Mouse (Mus musculus) embryonic facial prominence, embryonic 13.5 days (tissue): ENCODE results near the gene Bcl3. TPM values are rescaled to one million over a fixed set of nuclear protein-coding genes. Genes with fewer than 3 reads are reported as not detected.

ENCODE experiments used
- ATAC-seq: fragments of 200-750 bp; cut with Nextera tagmentation; 2 replicates; pipeline ENCODE4 v1.8.0; 2017; ENCODE audit warnings: low read depth; ENCODE audit not compliant: insufficient number of reproducible peaks, insufficient read depth, low FRiP score, low TSS enrichment
- H3K27ac ChIP-seq: fragments of 300-500 bp; sonication (generic); 2 replicates; pipeline ENCODE4 v1.5.1; 2015; ENCODE audit warnings: moderate library complexity, mild to moderate bottlenecking, inconsistent platforms
- H3K27me3 ChIP-seq: fragments of 300-500 bp; sonication (generic); 2 replicates; pipeline ENCODE4 v1.6.1; 2015; ENCODE audit warnings: mild to moderate bottlenecking, inconsistent platforms
- H3K36me3 ChIP-seq: fragments of 300-500 bp; sonication (generic); 2 replicates; pipeline ENCODE4 v1.6.1; 2015; ENCODE audit warnings: mild to moderate bottlenecking, inconsistent platforms
- H3K4me1 ChIP-seq: fragments of 300-500 bp; sonication (generic); 2 replicates; pipeline ENCODE4 v1.6.1; 2015; ENCODE audit warnings: inconsistent platforms
- H3K4me2 ChIP-seq: fragments of 300-500 bp; sonication (generic); 2 replicates; pipeline ENCODE4 v1.6.1; 2015; ENCODE audit warnings: moderate library complexity, mild to moderate bottlenecking, inconsistent platforms
- H3K4me3 ChIP-seq: fragments of 300-500 bp; sonication (generic); 2 replicates; pipeline ENCODE4 v1.5.1; 2015; ENCODE audit warnings: mild to moderate bottlenecking, inconsistent platforms
- H3K9ac ChIP-seq: fragments of 300-500 bp; sonication (generic); 2 replicates; pipeline ENCODE4 v1.6.1; 2015; ENCODE audit warnings: mild to moderate bottlenecking, inconsistent platforms
- H3K9me3 ChIP-seq: fragments of 300-500 bp; sonication (generic); 2 replicates; pipeline ENCODE4 v1.6.1; 2016; ENCODE audit warnings: inconsistent platforms
- WGBS: fragments of 180-500 bp; shearing (Covaris S2); methylation state at CpG from one replicate; pipeline ENCODE4 v1.1.7; 2015; ENCODE audit warnings: mixed read lengths; 5-methylcytosine and 5-hydroxymethylcytosine counted together
- polyA plus RNA-seq: library from polyadenylated mRNA; unstranded; fragments of >200 nt; fragmentation: Nextera tagmentation; extraction: Ambion mirVana; gene quantifications from 2 replicates; pipeline ENCODE4 v1.2.1, GENCODE M21; 2015

Gene Bcl3
- 2.2 and 3.6 TPM in 2 replicates for polyA plus RNA-seq

DNA sequence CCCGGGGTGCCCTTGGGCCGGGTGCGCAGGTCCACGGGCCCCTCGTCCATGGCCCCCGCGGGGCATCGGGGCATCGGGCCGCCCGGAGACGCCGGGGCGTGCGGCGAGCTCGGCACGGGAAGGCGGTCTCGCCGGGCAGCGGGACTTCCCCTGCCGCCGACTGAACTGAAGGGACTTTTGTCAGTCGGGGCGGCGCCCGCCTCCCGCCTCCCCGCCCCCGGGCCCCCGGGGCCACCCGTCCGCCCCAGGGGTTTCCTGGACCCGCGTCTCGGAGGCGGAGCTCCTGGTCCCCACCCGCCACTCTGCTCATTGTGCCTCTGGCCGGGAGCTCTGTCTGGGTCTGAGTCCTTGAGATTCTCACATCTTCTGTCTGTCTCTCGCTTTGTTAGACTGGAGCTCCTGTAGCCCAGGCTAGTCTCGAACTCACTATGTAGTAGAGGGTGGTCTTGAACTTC, at the start of gene Bcl3:
Gene Bcl3 (minus strand): TSS at position 167 of the 455 bp plus-strand sequence.
- 1% methylated on average over 41 of the region's 42 CpGs for WGBS
- Histone ChIP-seq H3K4me3 (peak within 1 kb of the TSS; percentile 51), H3K27me3 (peaks cover 26% of the 10 kb centered on the region), H3K9me3 (0 out of 2 replicates have a peak, but pooled peaks cover 5% of the 10 kb centered on the region), H3K36me3 (no peaks in the 10 kb centered on the region), H3K4me1 (peaks cover 43% of the 10 kb centered on the region), H3K27ac (peak within 1 kb of the TSS; percentile 92), H3K9ac (peak within 1 kb of the TSS; percentile 75), H3K4me2 (peak within 1 kb of the TSS; percentile 77)
- no peak for ATAC-seq

DNA sequence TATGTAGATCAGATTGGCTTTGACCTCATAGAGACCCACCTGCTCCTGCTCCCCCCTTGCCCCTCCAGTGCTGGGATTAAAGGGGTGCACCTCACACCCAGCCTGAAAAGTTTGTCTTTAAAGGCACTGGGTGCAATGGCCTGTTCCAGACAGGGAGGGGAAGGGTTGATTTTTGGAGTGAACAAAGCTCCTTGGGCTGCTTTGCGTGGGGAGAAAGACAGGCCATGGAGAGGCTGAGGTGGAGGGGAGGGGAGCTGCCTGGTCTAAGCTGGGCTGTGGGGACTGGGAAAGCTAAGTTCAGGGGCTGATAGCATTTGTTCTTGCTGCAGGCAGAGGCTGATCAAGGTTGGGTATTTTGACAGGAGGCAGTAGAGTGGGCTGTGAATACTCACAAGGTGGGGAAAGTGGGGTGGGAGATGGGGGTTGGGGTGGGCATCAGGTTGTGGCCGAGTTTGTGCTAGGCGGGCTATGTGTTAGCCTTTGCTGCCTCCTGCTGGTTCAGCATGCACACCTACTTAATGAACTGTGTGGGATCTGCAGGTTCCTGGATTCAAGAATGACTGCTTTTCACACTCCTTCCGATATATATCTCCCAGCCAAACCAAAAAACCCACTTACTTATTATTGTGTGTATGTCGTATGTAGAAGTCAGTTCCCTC, 49.5 kb upstream of the Bcl3 start:
- Histone ChIP-seq H3K27me3 (no peaks in the 10 kb centered on the region), H3K9ac (no peak overlapping the region), H3K9me3 (no peaks in the 10 kb centered on the region), H3K36me3 (no peaks in the 10 kb centered on the region), H3K4me1 (no peaks in the 10 kb centered on the region), H3K27ac (no peak overlapping the region), H3K4me2 (no peak overlapping the region), H3K4me3 (no peak overlapping the region)
- 46% methylated on average over 5 of the region's 5 CpGs for WGBS
- ATAC-seq = no peak

DNA sequence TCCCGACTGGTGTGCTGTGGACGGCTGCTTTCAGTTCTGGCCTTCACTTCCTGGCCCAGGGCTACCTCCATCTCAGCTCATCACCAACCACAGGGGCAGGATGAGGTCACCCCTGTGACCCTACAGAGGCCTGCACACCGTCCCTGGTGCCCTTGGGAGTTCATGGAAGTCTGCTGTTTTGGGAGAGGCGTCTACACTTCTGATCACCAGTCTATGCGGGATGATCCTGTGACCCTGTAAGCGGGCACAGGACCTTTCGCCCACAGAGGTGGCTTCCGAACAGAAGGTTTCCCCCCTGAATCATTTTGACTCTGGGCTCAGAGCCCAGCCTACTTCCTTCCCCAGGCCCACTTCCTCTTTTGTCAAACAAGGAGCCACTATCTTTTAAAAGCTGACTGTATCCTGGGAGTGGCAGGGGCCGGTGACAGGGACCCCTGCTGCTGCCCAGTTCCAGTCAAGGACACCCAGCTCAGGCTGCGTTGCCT, 48.6 kb upstream of the Bcl3 start:
- no peak overlapping the region for H3K4me2 ChIP-seq
- no peaks in the 10 kb centered on the region for H3K27me3 ChIP-seq
- H3K27ac ChIP-seq = no peak overlapping the region
- ATAC-seq = no peak
- H3K4me3 ChIP-seq = no peak overlapping the region
- H3K4me1 ChIP-seq = no peaks in the 10 kb centered on the region
- 0 out of 2 replicates have a peak overlapping the region, but pooled peaks have one; percentile 37 for H3K9ac ChIP-seq
- no peaks in the 10 kb centered on the region for H3K9me3 ChIP-seq
- H3K36me3 ChIP-seq = no peaks in the 10 kb centered on the region
- WGBS = 49% methylated on average over 10 of the region's 10 CpGs

DNA sequence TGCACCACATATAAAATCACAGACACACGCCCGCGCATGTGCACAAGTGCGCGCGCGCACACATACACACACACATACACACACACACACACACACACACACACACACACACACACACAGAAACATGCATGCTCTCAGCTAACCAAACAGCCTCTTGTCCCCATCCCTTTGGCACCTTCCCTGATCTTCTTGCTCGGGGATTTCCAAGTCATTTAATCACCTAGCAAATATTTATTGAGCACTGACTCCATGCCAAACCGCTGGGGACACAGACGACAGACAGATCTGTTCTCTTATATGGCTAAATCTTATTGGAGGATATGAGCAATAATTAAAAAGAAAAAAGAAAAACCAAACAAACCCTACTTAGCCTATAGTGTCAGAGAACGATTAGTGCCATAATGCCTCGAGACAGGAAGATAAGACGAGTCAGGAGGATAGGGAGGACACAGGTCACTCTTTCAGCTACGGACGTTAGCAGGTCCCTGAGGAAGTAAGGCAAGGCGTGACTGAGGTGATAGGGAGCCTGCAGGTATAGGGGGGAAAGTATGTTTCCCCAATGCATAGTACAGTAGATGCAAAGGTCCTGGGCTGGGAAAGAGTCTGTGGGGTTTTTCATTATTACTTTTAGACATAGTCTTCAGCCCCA, 45.3 kb upstream of the Bcl3 start:
- no peak for ATAC-seq
- no peak overlapping the region for H3K27ac ChIP-seq
- H3K4me1 ChIP-seq = no peaks in the 10 kb centered on the region
- no peak overlapping the region for H3K4me3 ChIP-seq
- 87% methylated on average over 16 of the region's 16 CpGs for WGBS
- H3K9me3 ChIP-seq = no peaks in the 10 kb centered on the region
- no peak overlapping the region for H3K9ac ChIP-seq
- H3K27me3 ChIP-seq = no peaks in the 10 kb centered on the region
- no peak overlapping the region for H3K4me2 ChIP-seq
- no peaks in the 10 kb centered on the region for H3K36me3 ChIP-seq

DNA sequence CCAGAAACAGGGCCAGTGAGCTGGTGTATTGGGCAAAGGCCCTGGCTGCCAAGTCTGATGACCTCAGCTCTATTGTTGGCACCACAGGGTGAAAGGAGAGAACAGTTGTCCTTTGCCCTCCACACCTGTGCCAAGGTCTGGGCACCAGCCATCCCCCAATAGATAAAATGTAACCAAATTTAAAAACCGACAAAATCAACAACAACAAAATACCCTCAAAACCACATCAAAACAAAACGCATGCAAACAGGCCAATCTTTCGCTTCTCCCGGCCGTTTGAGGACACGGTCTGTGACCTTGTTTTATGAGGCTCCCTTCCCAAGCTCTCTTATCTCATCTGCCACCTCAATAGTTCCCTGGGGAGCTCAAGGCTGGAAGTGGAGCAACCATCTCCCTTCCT, 43.9 kb upstream of the Bcl3 start:
- H3K9ac ChIP-seq = no peak overlapping the region
- no peaks in the 10 kb centered on the region for H3K4me1 ChIP-seq
- H3K4me3 ChIP-seq = no peak overlapping the region
- H3K9me3 ChIP-seq = no peaks in the 10 kb centered on the region
- ATAC-seq = no peak
- H3K27me3 ChIP-seq = no peaks in the 10 kb centered on the region
- no peaks in the 10 kb centered on the region for H3K36me3 ChIP-seq
- no peak overlapping the region for H3K4me2 ChIP-seq
- 89% methylated on average over 6 of the region's 6 CpGs for WGBS
- H3K27ac ChIP-seq = no peak overlapping the region

DNA sequence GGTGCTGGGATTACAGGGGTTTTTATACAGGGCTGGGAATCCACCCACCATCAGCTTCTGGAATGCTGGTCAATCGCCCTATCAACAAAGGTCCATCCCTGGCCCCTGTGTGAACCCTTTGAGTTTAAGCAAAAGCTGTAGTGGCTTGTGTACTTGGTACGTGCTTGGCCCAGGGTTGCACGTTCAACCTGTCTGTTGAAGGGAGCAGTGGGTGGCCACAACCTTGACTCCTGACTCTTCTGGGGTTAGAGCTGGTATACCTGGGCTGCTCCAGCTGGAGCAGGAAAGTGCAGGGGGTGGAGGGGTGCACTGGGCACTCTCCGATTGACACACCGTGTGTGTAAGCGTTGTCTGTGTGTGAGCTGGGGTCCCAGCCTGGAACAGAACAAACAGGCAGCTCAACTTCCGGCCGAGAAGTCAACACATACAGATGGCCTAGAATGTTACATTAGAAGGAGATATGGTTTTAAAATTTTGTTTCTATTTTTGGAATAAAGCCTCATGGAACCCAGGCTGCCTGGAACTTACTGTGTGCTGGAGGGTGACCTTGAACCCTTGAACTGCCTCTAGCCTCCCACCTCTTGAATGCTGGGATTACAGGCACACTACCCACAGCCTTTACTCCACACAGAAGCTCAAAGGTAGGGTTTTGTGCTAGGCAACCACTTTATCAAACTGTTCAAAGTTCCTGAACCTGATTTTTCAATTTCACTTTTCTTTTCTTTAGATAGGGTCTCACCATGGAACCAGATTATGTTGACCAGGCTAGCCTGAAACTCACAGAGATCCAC, 42.9 kb upstream of the Bcl3 start:
- Histone ChIP-seq H3K36me3 (no peaks in the 10 kb centered on the region), H3K9ac (no peak overlapping the region), H3K4me3 (no peak overlapping the region), H3K4me2 (no peak overlapping the region), H3K27me3 (no peaks in the 10 kb centered on the region), H3K27ac (no peak overlapping the region), H3K9me3 (no peaks in the 10 kb centered on the region), H3K4me1 (no peaks in the 10 kb centered on the region)
- 78% methylated on average over 8 of the region's 8 CpGs for WGBS
- ATAC-seq = no peak

DNA sequence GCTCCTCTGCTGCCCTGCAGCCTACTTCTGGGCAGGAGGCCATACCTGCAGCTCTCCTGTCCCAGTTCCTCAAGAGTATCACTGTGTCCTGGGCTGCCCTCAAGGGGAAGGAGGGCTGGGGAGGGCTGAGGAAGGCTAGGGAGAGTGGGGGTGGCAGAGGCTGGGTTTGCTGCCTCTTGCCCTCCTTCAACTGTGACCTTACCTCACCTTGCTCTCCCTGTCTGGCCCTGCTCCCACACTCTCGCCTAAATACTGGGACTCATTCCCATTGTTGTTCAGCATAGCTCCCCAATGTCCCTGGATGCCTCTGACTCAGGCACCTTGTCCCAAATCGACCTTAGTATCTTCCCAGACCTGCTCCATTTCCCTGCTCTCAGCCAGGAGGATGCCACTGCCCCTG, 41.7 kb upstream of the Bcl3 start:
- H3K27ac ChIP-seq = no peak overlapping the region
- no peaks in the 10 kb centered on the region for H3K4me1 ChIP-seq
- no peak for ATAC-seq
- H3K4me3 ChIP-seq = no peak overlapping the region
- no peak overlapping the region for H3K4me2 ChIP-seq
- no peaks in the 10 kb centered on the region for H3K36me3 ChIP-seq
- H3K27me3 ChIP-seq = no peaks in the 10 kb centered on the region
- no peaks in the 10 kb centered on the region for H3K9me3 ChIP-seq
- H3K9ac ChIP-seq = no peak overlapping the region
- WGBS = 38% methylated on average over 2 of the region's 2 CpGs

DNA sequence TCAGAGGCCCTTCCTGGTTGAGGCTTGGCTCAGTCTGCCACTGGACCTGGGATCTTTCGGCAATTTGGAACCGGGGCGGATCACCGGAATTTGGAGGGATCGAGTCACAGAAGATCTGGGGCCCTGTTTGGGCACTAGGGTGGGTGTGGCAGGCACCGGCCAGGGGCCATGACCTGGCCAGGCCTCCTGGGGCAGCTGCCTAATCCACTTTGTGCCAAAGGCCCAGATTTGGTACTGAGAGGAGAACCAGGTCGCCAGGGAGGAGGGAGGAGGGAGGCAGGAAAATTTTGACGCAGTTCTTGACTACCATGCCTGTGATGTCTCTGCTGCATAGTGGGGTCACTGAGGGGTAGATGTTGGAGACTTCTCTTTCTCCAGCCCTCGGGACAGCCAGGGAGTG, 38.6 kb upstream of the Bcl3 start, which contains the start of gene Ceacam16:
Gene Ceacam16 (minus strand): TSS at position 101 of the 400 bp plus-strand sequence.
- Histone ChIP-seq H3K9me3 (no peaks in the 10 kb centered on the region), H3K27ac (no peak within 1 kb of the TSS), H3K9ac (no peak within 1 kb of the TSS), H3K36me3 (no peaks in the 10 kb centered on the region), H3K4me3 (no peak within 1 kb of the TSS), H3K27me3 (no peaks in the 10 kb centered on the region), H3K4me2 (no peak within 1 kb of the TSS), H3K4me1 (no peaks in the 10 kb centered on the region)
- ATAC-seq = no peak
- 78% methylated on average over 9 of the region's 9 CpGs for WGBS

DNA sequence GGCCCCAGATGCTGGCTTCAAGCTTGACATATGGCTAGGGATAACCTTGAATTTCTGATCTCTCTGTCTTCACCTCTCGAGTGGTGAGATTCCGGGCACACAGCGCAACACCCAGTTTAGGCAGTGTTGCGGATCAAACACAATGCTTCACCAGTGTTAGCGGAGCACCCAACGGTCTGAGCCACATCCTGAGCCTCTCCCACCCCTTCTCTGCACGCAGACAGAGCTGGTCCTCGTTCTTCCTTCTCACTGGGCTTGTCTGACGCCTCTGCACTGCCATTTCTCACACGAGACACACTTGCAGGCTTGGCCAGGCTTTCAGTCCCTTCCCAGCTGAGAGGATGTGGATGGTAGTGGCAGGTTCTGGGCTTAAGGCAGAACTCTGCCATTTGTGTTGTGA, 37.2 kb upstream of the Bcl3 start:
- H3K27ac ChIP-seq = no peak overlapping the region
- WGBS = 77% methylated on average over 10 of the region's 10 CpGs
- ATAC-seq = no peak
- H3K4me3 ChIP-seq = no peak overlapping the region
- no peaks in the 10 kb centered on the region for H3K27me3 ChIP-seq
- H3K4me2 ChIP-seq = no peak overlapping the region
- H3K36me3 ChIP-seq = no peaks in the 10 kb centered on the region
- H3K9me3 ChIP-seq = no peaks in the 10 kb centered on the region
- H3K4me1 ChIP-seq = no peaks in the 10 kb centered on the region
- no peak overlapping the region for H3K9ac ChIP-seq

DNA sequence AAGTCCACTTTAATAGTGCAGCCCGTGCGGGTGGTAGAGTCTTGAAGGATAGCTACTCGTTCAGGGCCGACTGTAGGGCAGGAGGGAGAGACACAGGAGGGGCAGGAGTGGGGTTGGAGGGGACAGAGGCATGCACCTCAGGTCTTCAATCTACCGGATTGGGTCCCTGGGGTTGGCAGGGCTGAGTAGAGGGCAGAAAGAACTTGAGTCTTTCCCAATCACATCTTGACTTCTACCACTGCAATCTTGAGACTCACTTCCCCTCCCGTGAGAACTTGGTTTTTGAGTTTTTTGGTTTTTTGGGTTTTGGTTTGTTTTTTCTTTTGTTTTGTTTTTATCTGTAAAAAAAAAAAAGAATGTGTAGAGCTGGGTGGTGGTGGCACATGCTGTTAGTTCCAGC, 33.7 kb upstream of the Bcl3 start:
- H3K27me3 ChIP-seq = peaks cover 20% of the 10 kb centered on the region
- H3K4me2 ChIP-seq = no peak overlapping the region
- no peaks in the 10 kb centered on the region for H3K36me3 ChIP-seq
- H3K27ac ChIP-seq = no peak overlapping the region
- no peak overlapping the region for H3K9ac ChIP-seq
- no peak overlapping the region for H3K4me3 ChIP-seq
- ATAC-seq = no peak
- 83% methylated on average over 6 of the region's 6 CpGs for WGBS
- H3K9me3 ChIP-seq = no peaks in the 10 kb centered on the region
- H3K4me1 ChIP-seq = peaks cover 6% of the 10 kb centered on the region; the same call in 1 of the 2 replicates

DNA sequence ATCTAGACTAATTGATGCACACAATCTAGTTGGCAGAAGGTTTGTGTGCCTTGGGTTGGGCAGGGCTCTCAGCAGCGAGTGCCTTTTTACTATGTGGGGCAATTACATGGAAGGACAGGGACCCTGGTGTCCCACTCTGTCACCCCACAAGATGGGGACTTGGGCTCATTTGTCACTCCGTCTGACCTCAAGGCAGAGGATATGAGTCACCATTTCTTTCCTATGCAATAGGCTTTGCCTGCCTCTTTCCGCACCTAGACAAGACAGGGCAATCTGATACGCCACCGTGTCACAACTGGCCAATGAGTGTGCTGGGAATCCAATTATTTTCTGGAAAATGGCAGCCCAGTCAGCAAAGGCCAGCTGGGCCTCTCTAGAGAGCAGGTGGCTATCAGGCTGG, 33.1 kb upstream of the Bcl3 start:
- Histone ChIP-seq H3K36me3 (no peaks in the 10 kb centered on the region), H3K4me3 (no peak overlapping the region), H3K4me1 (peaks cover 6% of the 10 kb centered on the region; the same call in 1 of the 2 replicates), H3K9ac (no peak overlapping the region), H3K27ac (no peak overlapping the region), H3K4me2 (no peak overlapping the region), H3K27me3 (peaks cover 24% of the 10 kb centered on the region), H3K9me3 (no peaks in the 10 kb centered on the region)
- ATAC-seq = no peak
- 82% methylated on average over 5 of the region's 5 CpGs for WGBS
